Mouse (Mus musculus) layer of hippocampus, adult 8-10 months (tissue): ENCODE data around the gene Lrrc66. TPM values are rescaled to one million over a fixed set of nuclear protein-coding genes. Genes with fewer than 3 reads are reported as not detected.

Source experiments
- DNase-seq, 2 experiments: peaks; one replicate each; pipeline ENCODE4 v3.0.0; 2022; ENCODE audit warnings: low spot score in 2 of 2
- total RNA-seq, 4 experiments: library from RNA; stranded (reverse); gene quantifications; 2 replicates each; pipeline ENCODE4 v1.2.4; 2022

The Lrrc66 gene
- total RNA-seq, 4 experiments from 2014 or later, result 0.27 TPM; not detected in 3

DNA sequence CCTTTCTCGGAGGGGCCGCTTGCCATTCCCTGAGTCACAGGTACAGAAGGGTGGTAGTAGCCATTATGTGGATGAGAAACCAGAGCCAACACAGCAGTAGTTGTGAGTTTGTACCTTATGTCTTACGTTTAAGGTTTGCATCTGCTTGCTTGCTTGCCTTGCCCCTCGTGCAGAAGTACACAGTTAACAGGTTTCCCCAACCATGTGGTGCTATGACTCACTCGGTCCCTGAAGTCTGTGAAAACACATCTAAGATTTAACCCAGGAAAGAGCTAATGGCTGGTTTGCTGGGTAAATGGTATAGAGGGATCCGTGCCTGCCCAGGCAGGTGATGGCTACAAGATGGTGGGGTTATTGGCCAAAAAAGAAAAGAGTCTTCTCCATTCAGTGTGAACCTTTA lies 73.6 kb downstream of the Lrrc66 start:
- no peak for DNase-seq

DNA sequence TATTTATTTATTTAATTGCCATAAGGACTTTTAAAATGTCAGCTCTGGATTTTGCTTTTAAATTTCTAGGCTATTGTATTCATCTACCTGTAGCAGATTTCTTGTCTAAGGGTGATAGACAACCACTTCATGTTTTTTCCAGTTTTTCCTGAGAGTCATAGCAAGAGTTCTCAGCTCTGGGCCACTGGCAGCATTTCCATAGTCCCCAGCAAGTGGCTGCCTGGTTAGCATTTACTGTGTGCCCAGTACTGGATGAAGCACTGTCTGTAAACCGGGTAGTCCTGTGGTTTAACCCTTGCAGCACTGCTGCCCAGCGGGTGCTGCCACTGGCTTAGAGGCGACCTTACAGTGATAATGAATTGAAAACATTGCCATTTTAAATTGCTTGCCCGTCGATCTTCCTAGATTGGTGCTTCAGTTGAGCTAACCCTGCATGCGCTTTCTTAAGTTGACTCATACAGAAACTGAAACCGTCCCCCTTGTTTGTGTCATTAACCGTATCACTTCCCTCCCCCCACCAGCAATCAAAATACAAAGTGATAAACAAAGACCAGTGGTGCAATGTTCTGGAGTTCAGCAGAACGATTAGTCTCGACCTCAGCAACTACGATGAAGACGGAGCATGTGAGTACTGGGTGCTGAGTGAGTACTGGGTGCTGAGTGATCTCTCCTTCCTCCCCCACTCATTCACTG lies 75.4 kb downstream of the Lrrc66 start:
- no peak for DNase-seq

Other genes with a start within 250 kb of the Lrrc66 start
- 1 to 10 TPM; 1.2 to 2.3 (median 1.3) TPM for gene Cwh43, start 226.5 kb downstream of the Lrrc66 start, total RNA-seq
- 100 to 1,000 TPM; 118 to 135 (median 124) TPM for gene Dcun1d4, start 151.5 kb downstream of the Lrrc66 start, total RNA-seq
- 10 to 100 TPM; 47.6 to 53.3 (median 48.4) TPM for gene Sgcb, start 15.3 kb upstream of the Lrrc66 start, total RNA-seq
- 1 to 10 TPM in 3 of 4 experiments, under 1 TPM in 1; 0.55 to 1.3 (median 1.1) TPM for gene Spata18, start 18.9 kb upstream of the Lrrc66 start, total RNA-seq